Mouse (Mus musculus): ENCODE measurements at regions not wholly inside any gene's neighbourhood (a gene's known extent, or its start where the extent isn't known, plus 50 kb on each side); places are given as distances from the start of the nearest gene placed in this dataset.
"Not testable (repeated sequence)": the region's sequence is repeated elsewhere in the genome, so short reads cannot be mapped to it uniquely, and the experiment has no call there.

DNA sequence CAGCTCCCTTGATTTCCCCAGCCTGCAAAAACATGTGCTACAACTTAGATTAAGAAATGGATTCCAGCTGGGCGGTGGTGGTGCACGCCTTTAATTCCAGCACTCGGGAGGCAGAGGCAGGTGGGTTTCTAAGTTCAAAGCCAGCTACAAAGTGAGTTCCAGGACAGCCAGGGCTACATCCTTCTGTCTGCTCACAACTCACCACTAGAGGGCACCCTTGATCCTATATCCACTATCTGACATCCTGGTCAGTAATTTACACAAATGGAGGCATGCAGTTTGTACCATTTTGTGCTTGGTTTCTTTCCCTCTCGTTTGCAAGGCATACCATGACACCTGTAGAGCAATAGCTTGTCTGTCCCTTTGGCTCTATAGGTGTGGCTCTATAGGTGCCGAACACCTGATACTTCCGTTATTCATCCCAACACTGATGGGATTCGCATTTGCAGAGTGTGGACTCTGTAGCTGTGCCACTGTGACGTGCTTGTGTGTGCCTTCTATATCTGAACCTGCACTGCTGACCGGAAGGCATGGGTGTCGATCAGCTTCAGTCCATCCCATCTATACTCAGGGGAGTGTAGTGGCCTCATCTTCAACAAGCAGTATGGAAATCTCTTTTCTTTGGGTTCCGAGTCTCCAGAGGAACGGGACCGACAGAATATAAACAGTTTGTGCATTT lies 108.4 kb upstream of the Spata13 start:
- DNase-seq (ENCODE audit: low spot score in 2 of 2) = peak; percentile 61 to 63

DNA sequence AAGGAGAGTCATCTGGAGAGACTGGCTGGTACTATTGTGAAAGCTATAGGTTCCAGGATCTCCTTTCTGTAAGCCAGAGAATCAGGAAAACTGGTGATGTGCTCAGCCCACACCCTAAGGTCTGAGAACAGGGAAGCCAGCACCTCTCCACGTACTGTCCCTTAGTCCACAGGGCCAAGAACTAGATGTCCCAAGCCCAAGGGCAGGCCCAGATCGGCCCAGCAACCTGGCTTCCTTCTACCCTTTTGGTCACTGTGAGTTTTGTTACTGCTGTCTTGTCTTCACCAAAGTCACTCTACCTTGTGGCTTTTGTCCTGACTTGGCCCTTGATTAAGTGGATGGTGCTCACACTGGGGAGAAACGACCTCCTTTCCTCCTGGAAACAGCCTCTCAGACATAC lies 107.8 kb upstream of the Spata13 start:
- DNase-seq (ENCODE audit: low spot score in 2 of 2) = no peak

DNA sequence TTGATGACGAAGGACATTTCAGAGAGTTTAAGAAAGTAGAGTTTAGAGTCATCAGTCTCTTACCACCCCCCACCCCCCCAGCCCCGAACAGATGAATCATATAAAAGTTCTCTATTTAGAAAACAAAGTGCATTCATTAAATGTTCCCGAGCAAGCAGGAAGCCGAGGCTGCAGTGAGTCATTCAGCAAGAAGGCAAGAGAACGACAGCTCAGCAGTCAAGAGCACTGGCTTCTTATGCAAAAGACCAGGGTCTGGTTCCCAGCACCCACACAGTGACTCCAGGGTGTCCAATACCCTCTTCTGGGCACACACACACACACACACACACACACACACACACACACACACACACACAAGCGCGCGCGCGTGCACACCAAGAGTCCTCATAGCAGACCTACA lies 107.0 kb upstream of the Spata13 start:
- no peak for DNase-seq (ENCODE audit: low spot score in 2 of 2)

DNA sequence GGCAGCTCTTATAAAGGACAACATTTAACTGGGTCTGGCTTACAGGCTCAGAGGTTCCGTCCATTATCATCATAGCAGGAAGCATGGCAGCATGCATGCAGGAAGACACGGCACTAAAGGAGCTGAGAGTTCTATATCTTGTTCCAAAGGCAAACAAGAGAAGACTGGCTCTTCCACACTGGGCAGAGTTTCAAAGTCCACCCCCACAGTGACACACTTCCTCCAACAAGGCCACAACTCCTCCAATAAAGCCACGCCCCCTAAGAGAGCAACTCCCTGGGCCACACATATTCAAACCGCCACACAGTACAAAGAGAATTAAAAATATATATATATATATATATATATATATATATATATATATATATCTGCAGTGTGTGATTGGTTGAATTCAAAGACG lies 105.8 kb upstream of the Spata13 start:
- DNase-seq (ENCODE audit: low spot score in 2 of 2) = no peak

DNA sequence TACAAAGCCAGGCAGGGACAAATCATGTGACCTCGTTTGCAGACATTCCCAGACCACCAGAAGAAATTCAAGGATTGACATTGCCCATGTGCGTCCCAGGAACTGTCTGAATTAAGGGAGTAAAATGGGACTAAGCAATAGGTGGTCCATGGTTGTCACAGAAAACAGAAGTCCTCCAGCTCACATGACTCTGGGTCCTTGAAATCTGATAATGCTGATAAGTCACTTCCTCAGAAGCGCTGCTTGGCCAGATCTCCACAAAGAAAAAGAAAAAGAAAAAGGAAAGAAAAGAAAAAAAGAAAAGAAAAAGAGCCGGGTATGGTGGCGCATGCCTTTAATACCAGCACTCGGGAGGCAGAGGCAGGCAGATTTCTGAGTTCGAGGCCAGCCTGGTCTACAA lies 105.3 kb upstream of the Spata13 start:
- no peak for DNase-seq (ENCODE audit: low spot score in 2 of 2)

DNA sequence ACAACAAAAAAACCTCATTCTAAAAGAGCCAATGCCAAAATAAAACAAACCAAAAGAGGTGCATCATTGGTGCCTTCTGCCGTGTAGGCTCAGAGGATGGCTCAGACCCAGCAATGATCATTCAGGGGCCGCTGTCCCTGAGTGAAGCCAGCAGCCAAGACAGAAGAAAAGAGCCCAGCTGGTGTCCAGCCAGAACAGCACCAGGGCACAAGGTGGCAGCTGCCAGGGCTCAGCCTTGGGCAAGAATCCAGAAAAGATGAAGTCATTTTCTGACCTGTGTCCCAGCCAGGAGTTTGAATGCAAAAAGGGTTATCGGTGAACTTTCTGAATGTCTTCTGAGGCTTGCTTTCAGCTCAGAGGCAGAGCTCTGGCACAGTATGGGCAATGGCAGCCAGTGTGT lies 104.8 kb upstream of the Spata13 start:
- DNase-seq (ENCODE audit: low spot score in 2 of 2) = peak; percentile 53 to 73

DNA sequence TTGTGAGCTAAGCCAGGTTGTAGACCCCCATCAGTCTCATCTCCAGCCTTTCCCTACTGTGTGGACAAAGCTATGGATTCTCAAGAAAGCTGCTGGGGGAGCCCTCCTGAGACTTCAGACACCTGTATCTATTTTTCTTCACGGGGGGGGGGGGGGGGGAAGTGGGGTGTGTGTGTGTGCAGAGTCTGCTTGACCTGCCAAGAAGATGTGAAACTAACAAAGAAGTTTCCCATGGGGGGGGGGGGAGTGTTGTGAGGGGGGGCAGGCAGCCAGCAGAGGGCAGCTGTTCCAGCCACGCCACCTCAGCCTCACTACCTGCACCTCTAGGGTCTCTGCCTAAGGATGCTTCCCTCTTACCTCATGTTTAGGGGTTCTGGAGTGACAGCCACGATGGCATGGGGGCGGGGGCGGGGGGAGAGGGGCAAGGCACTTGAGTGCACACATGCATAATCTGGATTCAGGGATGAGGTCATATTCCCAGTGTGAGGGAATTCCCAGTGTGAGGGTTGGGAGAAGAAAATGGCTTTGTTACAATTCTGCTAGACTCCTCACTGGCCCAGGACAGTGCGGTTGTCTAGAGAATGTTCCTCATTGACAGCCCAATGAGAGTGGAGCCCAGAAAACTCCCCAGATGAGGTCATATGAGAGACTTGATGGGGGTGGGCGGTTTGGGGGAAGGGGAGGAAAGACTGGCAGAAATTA lies 104.0 kb upstream of the Spata13 start:
- no peak for DNase-seq (ENCODE audit: low spot score in 2 of 2)

DNA sequence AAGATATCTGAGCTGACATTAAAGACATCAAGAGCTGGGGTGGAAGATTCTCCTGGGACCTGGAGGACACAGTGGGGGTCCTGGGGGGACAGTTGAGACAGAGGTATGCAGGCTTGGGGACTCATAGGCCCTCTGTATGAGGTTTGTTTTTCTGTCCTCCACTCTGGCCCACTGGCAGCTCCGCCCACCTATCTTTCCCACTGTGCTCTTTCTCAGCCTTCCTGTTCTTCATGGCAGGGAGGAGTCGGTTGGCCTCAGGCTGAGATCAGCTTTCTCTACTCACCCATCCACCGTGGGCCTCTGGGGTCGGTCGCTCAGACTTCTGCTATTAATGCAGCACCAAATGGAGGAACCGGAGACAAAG lies 103.5 kb upstream of the Spata13 start:
- DNase-seq (ENCODE audit: low spot score in 2 of 2) = no peak

DNA sequence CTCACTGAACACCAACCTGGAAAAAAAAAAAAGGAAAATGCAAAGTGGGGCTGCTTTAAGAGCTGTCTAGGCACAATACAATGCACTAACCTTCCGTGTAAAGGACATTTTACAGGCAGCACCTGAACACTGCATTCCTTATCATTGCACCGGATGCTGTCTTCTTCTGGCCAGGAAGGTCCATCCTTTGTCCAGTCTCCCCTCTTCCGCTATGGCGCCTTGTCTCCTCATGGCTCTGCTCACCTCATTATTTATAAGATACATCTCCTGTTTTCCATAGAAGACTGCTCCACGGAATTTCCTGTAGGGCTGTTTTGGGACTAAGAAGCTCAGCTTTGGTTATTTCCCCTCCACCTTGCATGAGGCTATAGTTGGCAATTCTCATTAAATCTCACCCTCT lies 102.8 kb upstream of the Spata13 start:
- DNase-seq (ENCODE audit: low spot score in 2 of 2) = no peak

DNA sequence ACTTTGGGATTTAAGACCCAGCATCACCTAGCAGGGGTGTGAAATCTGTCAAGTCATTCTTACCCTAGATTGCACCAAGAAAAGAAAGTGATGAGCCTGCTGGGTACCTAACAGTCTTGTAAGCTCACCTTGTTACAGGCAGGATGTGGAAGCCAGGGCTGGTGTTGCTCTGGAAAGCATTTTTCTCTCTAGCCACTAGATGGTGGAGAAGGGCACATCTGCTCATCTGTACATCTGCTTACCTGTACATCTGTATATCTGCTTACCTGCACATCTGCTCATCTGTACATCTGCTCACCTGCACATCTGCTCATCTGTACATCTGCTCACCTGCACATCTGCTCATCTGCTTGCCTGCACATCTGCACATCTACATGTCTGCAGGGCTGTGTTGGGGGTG lies 102.0 kb upstream of the Spata13 start:
- no peak for DNase-seq (ENCODE audit: low spot score in 2 of 2)

DNA sequence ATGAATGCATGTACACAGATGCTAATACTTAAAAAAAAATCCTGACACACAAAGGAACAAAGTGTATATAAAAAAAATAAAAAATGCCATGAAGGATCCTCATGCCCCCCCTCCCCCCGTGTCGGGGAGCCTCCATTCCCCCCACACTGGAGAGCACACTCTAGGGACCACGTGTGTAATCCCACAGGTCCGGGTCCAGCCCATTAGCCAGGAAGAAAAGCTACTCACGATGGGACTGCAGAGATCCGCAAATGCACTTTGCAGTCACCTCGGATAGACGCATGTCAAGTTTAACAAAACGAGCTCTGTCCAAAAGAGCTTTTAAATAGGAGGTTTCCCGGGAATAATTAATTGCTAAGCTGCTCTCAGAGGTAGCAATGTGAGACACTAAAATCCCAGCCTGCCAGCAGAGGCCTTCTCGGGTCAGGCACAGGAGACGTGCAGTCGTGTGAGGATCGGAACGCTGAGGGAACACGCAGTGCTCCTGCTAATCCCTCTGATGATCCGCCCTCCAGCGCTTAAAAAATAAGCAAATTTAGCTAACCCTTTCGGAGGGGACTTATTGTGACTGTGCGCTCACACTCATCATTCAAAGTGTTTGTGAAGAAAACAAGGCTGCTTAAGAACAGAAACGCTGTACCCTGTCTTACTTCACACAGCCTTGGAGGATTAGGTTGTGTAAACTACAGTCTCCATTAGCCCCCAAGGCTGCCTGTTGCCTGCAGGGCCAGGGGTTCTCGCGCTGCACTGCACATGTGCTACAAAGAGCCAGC lies 100.2 kb upstream of the Spata13 start:
- DNase-seq (ENCODE audit: low spot score in 2 of 2) = no peak

DNA sequence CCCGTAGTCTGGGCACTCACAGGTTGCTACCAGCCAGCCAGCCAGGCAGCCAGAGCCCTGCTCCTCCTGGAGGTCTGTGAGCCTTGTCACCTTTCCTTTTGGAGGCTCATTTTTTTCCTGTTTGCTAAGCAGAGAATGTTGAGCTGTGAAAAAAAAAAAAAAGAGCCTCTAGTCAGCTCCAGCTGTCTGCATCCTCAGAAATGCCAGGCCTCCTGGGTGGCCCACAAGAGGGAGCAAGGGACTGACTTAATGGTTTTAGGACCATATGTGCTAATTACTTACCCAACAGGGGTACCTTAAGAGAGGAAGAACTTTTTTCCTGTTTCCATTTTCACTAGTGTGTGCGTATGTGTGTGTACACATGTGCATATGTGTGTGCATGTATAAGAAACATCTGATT lies 94.8 kb upstream of the Spata13 start:
- DNase-seq (ENCODE audit: low spot score in 2 of 2) = no peak

DNA sequence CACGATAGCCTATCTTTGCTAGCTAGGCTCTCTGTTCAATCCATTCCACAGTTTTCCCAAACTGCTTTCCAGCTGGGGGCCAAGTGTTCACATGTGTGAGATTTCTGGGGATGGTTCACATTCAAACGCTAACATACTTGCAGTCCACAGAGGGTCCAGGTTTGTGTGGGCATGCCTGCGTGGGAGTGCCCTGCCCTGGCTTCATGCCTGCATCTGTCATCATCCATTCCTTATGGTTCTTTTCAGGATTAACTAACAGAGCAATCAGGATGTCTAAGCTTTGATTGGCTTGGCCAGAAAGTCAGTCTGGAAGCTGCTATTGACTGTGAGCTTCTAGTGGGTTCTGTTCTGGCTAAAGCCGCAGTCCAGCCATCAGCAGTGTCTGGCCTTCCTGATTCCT lies 93.7 kb upstream of the Spata13 start:
- no peak for DNase-seq (ENCODE audit: low spot score in 2 of 2)

DNA sequence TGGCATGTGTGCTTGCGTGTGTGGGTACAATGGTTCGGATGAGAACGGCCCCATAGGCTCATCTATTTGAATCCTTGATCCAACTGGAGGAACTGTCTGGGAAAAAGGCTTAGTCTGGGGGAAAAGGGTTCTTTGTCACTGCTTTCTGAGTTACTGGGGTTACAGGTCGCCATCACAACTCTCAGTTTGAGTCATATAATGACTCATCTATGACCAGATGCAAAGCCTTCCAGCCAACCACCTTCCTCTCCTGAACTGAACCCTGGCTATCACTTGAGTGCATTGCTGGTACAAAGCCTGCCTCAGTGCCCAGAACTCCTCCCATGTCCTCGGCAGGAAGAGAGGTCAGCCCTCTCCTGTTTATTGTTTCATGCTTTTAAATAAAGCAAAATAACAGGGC lies 92.2 kb upstream of the Spata13 start:
- no peak for DNase-seq (ENCODE audit: low spot score in 2 of 2)

DNA sequence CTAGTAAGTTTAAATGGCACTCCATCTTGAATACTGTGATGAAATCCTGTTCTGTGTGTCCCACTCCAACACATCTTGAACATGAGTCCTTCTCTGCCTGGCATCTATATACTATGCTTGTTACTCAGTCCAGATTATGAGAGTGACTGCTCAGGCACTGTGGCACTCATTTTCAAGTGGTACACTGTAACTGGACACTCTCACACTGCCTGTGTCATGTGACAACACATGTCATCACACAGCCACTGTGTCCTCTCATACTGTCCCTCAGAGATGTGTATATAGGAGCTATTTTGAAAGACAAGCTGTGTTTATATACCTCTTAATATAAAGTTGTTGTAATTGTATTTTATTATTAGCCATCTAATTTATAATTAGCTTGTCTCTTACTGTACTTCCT lies 89.0 kb upstream of the Spata13 start:
- no peak for DNase-seq (ENCODE audit: low spot score in 2 of 2)

DNA sequence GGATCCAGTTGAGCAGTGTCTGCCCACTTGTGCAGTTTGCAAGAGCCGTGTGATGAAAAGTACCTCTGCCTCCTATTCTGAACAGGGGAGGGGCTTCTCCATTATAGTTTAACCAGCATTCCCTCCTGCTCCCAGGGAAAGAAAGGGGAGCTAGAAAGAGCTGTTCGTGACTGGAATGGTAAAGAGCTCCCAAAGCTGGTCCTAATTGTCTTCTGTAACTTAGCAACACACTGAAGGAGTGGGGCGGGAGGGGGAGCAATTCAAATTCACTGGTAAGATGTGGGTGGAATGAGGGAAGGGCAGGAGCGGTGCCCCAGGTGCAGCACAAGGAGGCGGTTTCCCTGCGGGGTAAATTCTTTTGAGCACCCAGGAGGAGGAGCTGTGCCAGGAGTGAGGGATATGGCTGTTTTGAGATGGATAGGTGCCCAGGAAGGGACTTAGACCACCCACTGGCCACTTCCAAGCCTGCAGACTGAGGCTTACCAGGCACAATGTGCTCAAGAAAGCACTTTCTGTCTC lies 79.5 kb upstream of the Spata13 start:
- DNase-seq (ENCODE audit: low spot score in 2 of 2) = no peak

DNA sequence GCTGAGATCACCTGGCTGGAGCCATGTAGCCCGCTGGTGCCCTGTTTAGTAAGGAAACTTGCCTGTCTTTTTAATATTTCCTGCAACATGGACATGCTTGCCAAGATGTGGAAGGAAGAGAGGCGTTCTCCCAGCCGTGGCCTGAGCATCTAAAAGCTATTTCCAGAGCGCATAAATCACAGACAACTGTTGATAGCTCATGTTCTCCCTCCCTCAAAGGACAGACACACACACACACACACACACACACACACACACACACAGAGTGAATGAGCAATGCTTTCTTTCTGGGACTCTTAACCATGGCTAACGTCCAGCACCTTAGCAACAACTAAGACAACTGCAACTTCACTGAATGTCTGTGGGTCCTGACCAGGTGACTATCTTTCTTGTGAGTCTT lies 77.3 kb upstream of the Spata13 start:
- DNase-seq (ENCODE audit: low spot score in 2 of 2) = peak; percentile 22 to 28

DNA sequence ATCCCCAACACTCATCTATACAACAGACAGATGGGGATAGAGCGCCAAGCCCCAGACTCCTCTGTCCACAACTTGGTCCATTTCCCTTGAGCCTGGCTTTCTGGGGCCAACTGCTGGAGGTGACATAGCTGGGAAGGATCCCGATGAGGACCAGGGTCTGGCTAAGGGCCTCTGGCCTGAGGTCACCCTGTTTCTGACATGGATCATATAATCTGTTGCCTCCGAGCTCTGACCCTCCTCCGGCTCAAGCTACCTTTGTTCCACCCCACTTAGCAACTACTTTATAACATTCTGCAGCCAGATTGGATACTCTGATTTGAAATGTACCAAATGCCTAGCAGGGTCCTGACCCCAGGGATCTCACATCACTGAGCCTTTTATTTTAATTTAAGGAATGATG lies 76.8 kb upstream of the Spata13 start:
- DNase-seq (ENCODE audit: low spot score in 2 of 2) = no peak

DNA sequence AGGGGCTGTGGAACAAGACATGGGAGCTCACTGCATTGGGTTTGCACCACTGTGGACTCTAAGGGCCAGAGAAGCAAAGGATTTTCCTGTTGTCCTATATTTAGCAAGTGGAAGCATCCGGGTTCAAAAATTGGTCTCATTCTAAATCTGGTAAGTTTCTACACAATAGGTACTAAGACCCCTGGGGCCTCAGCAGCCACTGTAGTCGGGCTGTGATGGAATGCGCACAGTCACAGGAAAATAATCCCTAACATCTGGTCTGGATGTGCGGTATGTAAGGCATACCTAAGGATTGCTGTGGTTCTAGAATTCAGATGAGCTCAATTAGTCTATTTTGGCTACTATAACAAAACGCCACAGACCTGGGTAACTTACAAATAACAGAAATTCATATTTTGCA lies 74.4 kb upstream of the Spata13 start:
- no peak for DNase-seq (ENCODE audit: low spot score in 2 of 2)

DNA sequence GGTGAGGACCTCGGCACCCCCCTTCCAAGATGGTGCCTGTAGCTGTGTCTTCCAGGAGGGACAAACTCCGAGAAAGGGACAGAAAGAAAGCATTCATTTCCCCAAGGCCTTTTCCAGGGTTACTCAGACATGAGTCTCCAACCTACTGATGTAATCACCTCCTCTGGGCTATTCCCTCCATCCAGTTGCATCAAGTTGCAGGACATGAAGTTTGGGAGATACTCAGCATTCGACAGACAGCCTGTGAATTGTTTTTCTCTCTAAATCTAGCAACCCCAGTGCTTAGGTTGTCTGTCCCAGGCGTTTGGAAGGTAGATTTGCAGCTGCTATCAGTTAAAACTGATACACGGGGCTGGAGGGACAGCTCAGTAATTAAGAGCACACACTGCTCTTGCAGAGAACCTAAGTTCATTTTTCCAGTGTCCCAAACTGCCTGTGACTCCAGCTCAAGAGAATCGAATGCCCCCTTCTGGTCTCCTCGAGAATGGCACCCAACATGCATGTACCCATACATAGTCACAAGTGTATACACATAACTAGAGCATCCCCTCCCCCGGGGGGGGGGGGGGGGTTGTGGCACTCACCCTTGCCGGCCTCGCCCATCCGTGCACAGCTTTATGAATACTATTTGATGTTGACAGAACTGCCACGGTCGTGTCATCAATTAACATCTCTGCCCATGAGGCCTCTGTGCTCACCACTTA lies 73.8 kb upstream of the Spata13 start:
- DNase-seq (ENCODE audit: low spot score in 2 of 2) = peak in 1 of 2 experiments; percentile 18

DNA sequence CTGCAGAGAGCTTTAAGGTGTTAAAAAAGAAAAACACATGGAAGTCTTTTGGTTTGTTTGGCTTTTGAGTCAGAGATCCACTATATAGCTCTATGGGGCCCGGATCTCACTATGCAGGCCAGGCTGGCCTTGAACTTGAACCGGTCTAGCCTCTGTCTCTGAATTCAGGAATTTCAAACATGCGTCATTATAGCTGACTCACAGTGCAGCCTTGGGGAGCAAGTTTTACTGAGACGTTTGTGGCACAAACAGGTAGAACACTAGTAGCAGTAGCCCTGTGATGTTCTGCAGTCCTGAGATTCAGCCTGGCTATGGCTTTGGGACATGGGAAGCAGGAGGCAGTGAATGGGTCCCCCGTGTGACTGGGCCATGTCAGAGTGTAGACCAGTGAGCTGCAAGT lies 57.5 kb upstream of the Spata13 start:
- DNase-seq (ENCODE audit: low spot score in 2 of 2) = peak in 1 of 2 experiments; percentile 29

DNA sequence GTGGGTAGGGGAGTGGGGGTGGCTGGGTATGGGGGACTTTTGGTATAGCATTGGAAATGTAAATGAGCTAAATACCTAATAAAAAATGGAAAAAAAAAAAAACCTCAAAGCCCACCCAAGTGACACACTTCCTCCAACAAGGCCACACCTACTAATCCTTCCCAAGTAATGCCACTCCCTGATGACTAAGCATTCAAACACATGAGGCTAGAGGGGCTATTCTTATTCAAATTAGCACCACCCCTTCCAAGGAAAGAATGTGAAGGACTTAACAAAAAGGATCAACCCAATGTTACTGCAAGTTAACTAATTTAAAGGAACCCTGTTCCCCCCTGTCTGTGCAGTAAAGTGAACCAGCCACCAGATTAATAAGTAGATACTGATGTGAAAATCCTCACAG lies 53.7 kb upstream of the Spata13 start:
- DNase-seq (ENCODE audit: low spot score in 2 of 2) = not testable (repeated sequence)
